Mouse (Mus musculus) stomach, embryonic 15.5 days (tissue): ENCODE results near the gene Dcst1. TPM values are rescaled to one million over a fixed set of nuclear protein-coding genes. Genes with fewer than 3 reads are reported as not detected.
A peak's percentile ranks its signal among the peaks of the same experiment; 100 is the strongest.

ENCODE experiments used
- ATAC-seq: fragments of 200-750 bp; cut with Nextera tagmentation; 2 replicates; pipeline ENCODE4 v1.8.0; 2017; ENCODE audit warnings: low read depth, moderate number of reproducible peaks, moderate TSS enrichment; ENCODE audit not compliant: insufficient read depth, low FRiP score
- H3K27ac ChIP-seq: fragments of 300-500 bp; sonication (generic); 2 replicates; pipeline ENCODE4 v1.5.1; 2015; ENCODE audit warnings: mild to moderate bottlenecking, inconsistent platforms
- H3K27me3 ChIP-seq: fragments of 300-500 bp; sonication (generic); replicated peaks from 2 replicates; pipeline ENCODE4 v1.6.1; 2015; ENCODE audit warnings: inconsistent platforms
- H3K36me3 ChIP-seq: fragments of 300-500 bp; sonication (generic); 2 replicates; pipeline ENCODE4 v1.6.1; 2015; ENCODE audit warnings: inconsistent platforms
- H3K4me1 ChIP-seq: fragments of 300-500 bp; sonication (generic); 2 replicates; pipeline ENCODE4 v1.6.1; 2015; ENCODE audit warnings: inconsistent platforms
- H3K4me2 ChIP-seq: fragments of 300-500 bp; sonication (generic); 2 replicates; pipeline ENCODE4 v1.6.1; 2015; ENCODE audit warnings: mild to moderate bottlenecking, inconsistent platforms
- H3K4me3 ChIP-seq: fragments of 300-500 bp; sonication (generic); replicated peaks from 2 replicates; pipeline ENCODE4 v1.5.1; 2015; ENCODE audit warnings: inconsistent platforms
- H3K9ac ChIP-seq: fragments of 300-500 bp; sonication (generic); 2 replicates; pipeline ENCODE4 v1.6.1; 2015; ENCODE audit warnings: inconsistent platforms
- H3K9me3 ChIP-seq: fragments of 300-500 bp; sonication (generic); 2 replicates; pipeline ENCODE4 v1.6.1; 2016; ENCODE audit warnings: inconsistent platforms
- WGBS: fragments of 180-500 bp; shearing (Covaris S2); methylation state at CpG from one replicate; pipeline ENCODE4 v1.1.7; 2015; 5-methylcytosine and 5-hydroxymethylcytosine counted together
- polyA plus RNA-seq: library from polyadenylated mRNA; unstranded; fragments of >200 nt; fragmentation: Nextera tagmentation; extraction: Ambion mirVana; gene quantifications from 2 replicates; pipeline ENCODE4 v1.2.1, GENCODE M21; 2015

Dcst1 gene
- polyA plus RNA-seq, 1 experiment from 2014 or later: 0.30 TPM

DNA sequence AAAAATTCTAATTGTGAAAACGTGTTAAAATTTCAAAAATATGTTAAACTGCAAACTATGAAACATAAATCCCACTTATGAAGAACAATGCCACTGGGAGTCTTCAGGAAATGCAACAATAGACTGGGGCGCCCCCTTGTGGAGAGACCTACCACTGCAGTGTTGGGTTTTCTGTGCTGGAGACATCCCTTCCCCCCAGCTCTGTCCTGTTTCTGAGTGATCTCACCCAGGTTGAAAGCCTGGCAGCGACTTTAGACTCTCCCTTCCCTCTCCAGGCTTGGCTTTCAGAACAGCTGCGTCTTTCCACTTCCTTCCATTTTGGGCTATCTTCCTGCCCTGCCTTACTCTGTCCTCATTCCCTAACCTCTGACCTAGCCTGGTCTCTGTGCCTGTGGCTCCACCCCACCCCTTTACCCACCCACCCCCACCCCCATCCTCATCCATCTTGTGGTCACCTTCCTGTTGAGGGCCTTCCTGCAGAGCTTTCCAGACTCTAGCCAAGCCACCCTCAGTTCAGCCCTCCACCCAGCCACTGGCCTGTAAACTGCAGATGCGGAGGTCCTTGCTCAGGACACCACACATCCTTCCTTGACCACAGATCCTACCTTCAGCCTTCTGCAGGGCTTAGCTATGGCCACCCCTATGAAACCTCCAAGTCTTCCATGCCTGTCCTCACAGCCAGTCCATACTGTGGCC, 10.1 kb downstream of the Dcst1 start:
- Histone ChIP-seq H3K4me3 (no peak overlapping the region), H3K4me1 (peaks cover 13% of the 10 kb centered on the region), H3K9ac (no peak overlapping the region), H3K36me3 (no peaks in the 10 kb centered on the region), H3K27me3 (no peaks in the 10 kb centered on the region), H3K4me2 (no peak overlapping the region), H3K9me3 (no peaks in the 10 kb centered on the region), H3K27ac (0 out of 2 replicates have a peak overlapping the region, but pooled peaks have one; percentile 1)
- WGBS: 15% methylated on average over 5 of the region's 5 CpGs
- ATAC-seq: peak; percentile 20; the same call in 1 of the 2 replicates

DNA sequence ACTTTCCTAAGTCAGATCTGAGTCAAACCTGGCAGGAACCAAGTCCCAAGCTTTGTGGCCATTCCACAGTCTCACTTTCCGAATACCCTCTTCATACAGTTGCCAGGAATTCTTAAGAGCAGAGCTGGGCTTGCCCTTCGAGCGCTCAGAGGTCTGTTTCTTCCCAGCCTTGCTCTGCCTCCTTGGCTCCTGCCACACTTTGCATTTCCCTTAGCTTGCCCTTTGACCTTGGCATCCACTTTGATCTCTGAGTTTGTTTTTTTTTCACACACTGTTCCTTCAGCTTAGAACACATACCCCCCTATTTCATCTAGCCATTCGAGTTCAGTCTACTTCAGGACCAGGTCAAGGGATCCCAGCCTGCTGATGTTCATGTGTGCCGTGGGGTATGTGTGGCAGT, 13.8 kb downstream of the Dcst1 start:
- Histone ChIP-seq H3K4me3 (no peak overlapping the region), H3K4me1 (peaks cover 19% of the 10 kb centered on the region), H3K36me3 (no peaks in the 10 kb centered on the region), H3K9ac (no peak overlapping the region), H3K9me3 (no peaks in the 10 kb centered on the region), H3K27ac (no peak overlapping the region), H3K4me2 (no peak overlapping the region), H3K27me3 (no peaks in the 10 kb centered on the region)
- ATAC-seq: no peak
- WGBS: 62% methylated on average over 5 of the region's 5 CpGs

DNA sequence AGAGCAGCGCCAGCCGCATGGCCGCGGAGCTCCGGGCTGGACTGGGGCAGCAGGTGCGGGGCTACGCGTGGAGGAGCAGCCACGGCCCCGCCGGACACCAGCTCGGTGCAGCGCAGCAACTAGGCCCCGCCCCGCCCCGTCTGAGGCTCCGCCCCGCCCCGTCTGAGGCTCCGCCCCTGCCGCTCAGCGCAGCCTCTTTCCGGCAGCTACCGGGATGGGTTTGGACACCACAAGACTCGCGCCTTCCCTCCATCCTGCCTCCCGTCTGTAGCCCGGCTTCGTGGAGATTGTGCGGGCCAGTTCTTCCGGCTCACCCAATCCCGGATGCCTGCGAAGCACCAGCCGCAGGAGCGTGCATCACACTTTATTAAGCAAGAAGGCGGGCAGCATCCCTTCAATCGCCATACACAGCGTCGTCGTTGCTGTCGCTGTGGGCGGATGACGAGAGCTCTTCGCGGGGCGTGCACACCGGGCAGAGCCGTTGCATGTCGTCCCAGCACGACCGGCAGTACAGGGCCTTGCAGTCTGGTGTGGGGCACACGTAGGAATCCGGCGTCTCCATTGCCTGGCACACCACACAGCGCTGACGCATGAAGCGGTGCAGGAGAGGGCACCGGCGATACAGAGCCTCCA, 15.1 kb downstream of the Dcst1 start, which contains the start of gene Adam15:
TSS of gene Adam15 (minus strand) at position 128 of the 633 bp plus-strand sequence.
- Histone ChIP-seq H3K27me3 (no peaks in the 10 kb centered on the region), H3K4me1 (peaks cover 16% of the 10 kb centered on the region), H3K4me3 (peak within 1 kb of the TSS; percentile 67), H3K9me3 (no peaks in the 10 kb centered on the region), H3K4me2 (peak within 1 kb of the TSS; percentile 98), H3K9ac (peak within 1 kb of the TSS; percentile 44), H3K36me3 (no peaks in the 10 kb centered on the region), H3K27ac (peak within 1 kb of the TSS; percentile 62)
- ATAC-seq: peak; percentile 87
- under 1% methylated on average over 59 of the region's 59 CpGs for WGBS

DNA sequence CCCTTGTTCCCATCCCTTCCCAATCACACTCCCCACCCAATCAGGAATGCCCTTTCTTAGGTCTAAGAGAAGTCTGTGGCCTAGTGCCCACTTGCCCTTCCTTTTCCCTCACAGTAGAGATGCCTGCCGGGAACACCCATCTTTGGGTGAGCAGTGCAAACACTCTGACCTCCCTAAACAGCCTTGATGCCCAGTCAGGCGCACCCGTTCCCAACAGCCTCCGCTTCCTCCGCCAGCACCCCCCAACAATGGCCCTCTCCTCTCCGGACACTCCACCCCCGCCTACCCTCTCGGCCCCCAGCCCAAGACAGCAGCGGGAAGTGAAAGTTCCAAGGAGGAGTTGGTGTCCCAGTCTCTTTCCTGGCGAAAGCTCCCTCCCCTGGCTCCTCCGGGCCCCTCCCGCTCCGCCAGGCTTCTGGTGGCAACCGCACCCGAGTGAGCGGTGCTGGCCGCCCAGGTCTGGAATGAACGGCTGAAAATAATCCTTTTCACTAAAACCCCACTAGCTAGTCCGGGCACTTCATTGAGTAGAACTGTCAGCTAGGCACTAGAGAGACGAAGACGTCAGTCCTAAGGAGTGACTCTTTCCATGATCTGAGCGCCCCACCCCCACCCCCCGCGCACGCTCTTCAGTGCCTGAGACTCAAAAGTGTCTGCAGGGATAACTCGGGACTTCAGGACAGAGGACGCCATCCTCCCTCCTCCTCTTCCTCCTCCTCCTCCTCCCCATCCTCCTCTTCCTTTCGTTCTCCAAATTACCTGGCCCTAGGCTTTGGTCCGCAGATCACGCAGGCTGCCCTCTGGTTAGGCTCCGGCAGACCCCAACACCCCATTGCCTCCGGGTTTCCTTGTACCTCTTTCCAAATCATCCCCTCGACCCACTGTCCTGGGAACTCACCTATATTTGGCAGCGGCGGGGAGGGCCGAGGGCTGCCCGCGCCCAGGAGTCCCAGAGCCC, 15.9 kb downstream of the Dcst1 start:
- Histone ChIP-seq H3K27me3 (no peaks in the 10 kb centered on the region), H3K36me3 (no peaks in the 10 kb centered on the region), H3K4me3 (peak overlapping the region; percentile 67), H3K4me2 (peak overlapping the region; percentile 98), H3K4me1 (peaks cover 15% of the 10 kb centered on the region), H3K27ac (peak overlapping the region; percentile 46), H3K9ac (peak overlapping the region; percentile 44), H3K9me3 (no peaks in the 10 kb centered on the region)
- ATAC-seq: 0 out of 2 replicates have a peak, but pooled peaks have one; percentile 6
- WGBS: 2% methylated on average over 38 of the region's 38 CpGs

DNA sequence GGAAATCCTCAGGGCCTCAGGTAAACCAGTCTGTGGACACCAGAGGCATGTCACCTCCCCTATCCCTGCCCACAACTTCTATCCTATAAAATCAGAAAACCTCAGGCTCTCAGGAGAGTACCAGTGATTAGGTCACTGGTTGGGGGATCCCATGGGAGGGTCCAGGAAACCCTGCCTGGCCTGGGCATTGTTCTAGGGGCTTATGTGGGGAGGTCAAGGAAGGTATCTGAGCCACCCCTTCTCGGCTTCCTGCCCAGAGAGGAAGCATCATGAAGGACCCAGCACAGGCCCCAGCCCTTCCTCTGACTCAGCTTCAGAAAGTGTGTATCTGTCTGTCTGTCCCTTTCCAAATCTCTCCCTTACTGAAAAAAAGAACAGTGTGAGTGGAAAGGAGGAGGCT, 17.1 kb downstream of the Dcst1 start:
- Histone ChIP-seq H3K36me3 (0 out of 2 replicates have a peak, but pooled peaks cover 6% of the 10 kb centered on the region), H3K9ac (no peak overlapping the region), H3K27me3 (no peaks in the 10 kb centered on the region), H3K4me3 (no peak overlapping the region), H3K27ac (no peak overlapping the region), H3K4me1 (peaks cover 15% of the 10 kb centered on the region), H3K9me3 (no peaks in the 10 kb centered on the region), H3K4me2 (peak overlapping the region; percentile 98)
- WGBS: 69% methylated on average over 1 of the region's 1 CpGs
- no peak for ATAC-seq

DNA sequence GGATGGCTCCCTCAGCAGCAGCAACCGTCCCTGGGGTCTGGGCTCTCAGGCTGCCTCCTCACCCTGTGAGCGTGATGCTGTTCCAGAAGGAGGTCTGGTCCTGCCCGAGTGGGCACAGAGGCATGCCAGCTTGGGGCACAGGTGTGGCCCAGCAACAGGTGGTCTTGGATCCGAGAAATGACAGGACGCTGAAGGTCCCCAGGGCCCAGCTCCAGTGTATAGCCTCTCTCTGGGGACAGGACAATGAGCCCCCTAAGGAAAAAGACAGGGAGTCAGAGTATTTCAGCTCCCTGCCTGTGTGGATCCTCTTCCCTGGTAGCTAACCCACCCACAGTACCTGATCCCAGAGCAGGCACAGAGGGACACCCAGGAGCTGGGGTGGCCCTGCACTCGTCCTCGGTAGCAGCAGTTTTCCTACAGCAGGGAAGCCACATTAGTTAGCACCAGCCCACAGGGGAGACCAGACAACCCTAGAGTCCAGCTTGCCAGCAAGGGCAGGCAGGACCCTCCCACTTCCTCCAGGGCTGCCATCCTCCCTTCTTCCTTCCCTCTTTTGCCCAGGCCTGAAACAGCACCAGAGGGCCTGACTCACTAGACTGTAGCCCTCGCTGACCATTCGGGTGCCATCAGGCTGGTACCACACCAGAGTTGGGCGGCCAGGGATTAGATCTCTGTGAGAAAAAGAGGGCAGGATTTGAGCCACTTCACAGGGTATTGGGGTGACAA, 18.1 kb downstream of the Dcst1 start:
- ATAC-seq: no peak
- WGBS: 76% methylated on average over 10 of the region's 10 CpGs
- Histone ChIP-seq H3K4me1 (peaks cover 15% of the 10 kb centered on the region), H3K27me3 (no peaks in the 10 kb centered on the region), H3K4me2 (no peak overlapping the region), H3K36me3 (0 out of 2 replicates have a peak, but pooled peaks cover 9% of the 10 kb centered on the region), H3K27ac (no peak overlapping the region), H3K9me3 (no peaks in the 10 kb centered on the region), H3K4me3 (no peak overlapping the region), H3K9ac (no peak overlapping the region)

DNA sequence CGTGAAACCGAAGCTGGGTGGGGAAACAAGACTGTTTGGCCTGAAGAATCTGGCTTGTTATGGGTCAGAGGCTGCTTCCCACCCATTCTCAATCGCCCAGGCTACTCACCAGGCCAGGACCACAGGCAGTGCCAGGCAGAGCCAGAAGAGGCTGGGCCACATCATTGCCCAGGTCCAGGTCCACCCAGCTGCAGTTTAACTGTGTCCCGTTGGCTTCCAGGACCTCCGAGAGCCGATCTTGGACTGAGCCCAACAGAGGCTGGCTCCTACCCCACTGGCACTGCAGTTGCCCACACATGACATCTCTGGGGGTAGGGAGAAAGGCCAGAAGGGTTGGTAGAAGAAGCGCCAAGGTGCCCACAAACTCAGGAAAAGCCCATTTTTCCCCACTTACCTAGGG, 21.8 kb downstream of the Dcst1 start:
- Histone ChIP-seq H3K9me3 (no peaks in the 10 kb centered on the region), H3K9ac (no peak overlapping the region), H3K4me2 (no peak overlapping the region), H3K4me3 (no peak overlapping the region), H3K27me3 (no peaks in the 10 kb centered on the region), H3K27ac (no peak overlapping the region), H3K4me1 (peaks cover 22% of the 10 kb centered on the region), H3K36me3 (0 out of 2 replicates have a peak, but pooled peaks cover 9% of the 10 kb centered on the region)
- ATAC-seq: no peak
- WGBS: 90% methylated on average over 7 of the region's 7 CpGs

DNA sequence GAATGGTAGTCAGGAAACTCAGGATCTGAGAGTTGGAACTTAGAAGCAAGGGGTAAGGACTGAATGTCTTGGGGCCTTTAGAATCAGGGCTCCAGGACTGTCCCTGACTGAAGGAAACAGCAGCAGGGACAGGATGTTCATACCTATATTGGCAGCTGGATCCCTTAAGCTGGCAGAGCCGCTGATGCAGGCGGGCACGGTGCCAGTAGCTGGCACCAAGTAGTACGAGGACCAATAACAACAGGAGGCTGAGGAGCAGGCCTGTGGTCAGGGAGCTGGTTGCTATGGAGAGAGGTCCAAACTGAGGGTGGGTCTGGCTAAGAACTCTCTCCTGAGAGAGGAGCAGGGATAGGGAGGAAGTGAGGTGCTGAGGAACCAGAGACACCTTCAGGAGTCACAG, 23.3 kb downstream of the Dcst1 start:
- peaks cover 26% of the 10 kb centered on the region for H3K4me1 ChIP-seq
- WGBS: 86% methylated on average over 4 of the region's 4 CpGs
- ATAC-seq: no peak
- no peak overlapping the region for H3K9ac ChIP-seq
- H3K4me3 ChIP-seq: no peak overlapping the region
- no peak overlapping the region for H3K4me2 ChIP-seq
- H3K9me3 ChIP-seq: no peaks in the 10 kb centered on the region
- 0 out of 2 replicates have a peak, but pooled peaks cover 9% of the 10 kb centered on the region for H3K36me3 ChIP-seq
- H3K27me3 ChIP-seq: no peaks in the 10 kb centered on the region
- no peak overlapping the region for H3K27ac ChIP-seq

DNA sequence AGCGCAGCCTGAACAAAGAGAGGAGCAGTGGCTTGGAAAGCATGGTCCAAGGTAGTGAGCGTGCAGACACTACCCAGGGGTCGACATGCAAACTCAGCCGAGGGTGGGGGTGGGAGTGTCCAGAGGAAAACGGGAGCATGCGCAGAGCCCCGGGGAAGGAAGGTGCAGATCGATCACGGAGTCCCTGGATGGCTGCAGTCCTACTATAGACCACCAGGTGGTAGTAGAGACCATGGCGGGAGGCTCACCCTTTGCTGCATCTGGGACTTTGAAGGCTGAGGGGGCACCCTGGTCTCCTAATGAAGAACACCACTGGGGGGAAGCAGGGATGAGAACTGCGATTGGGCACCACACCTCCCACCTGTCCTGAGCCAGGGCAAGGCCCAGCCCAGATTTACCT, 24.6 kb downstream of the Dcst1 start:
- no peaks in the 10 kb centered on the region for H3K9me3 ChIP-seq
- H3K4me3 ChIP-seq: peak overlapping the region; percentile 24
- H3K4me1 ChIP-seq: peaks cover 39% of the 10 kb centered on the region
- 7% methylated on average over 11 of the region's 11 CpGs for WGBS
- no peak overlapping the region for H3K27ac ChIP-seq
- peak overlapping the region; percentile 61 for H3K4me2 ChIP-seq
- no peak; the same call in 1 of the 2 replicates for ATAC-seq
- H3K27me3 ChIP-seq: no peaks in the 10 kb centered on the region
- H3K9ac ChIP-seq: no peak overlapping the region; the same call in 1 of the 2 replicates
- 0 out of 2 replicates have a peak, but pooled peaks cover 9% of the 10 kb centered on the region for H3K36me3 ChIP-seq

DNA sequence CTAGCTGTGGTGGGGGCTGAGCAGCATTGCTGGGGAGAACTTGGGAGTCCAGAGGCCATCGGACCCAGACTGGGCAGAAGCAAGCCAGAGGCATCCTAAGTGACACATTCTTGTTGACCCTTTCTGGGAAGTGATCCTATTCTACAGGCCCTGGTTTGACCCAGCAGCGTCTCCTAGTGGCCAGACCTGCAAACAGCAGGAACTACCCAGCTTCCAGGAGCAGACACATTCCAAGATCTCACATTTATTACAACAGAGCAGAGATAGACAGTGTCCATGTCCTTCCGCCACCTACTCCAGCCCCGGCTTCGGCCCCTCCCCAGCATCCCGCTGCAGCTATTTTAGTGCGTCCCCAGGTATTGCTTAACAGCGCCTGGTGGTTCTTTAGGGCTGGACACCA, 25.6 kb downstream of the Dcst1 start:
- H3K27ac ChIP-seq: 0 out of 2 replicates have a peak overlapping the region, but pooled peaks have one; percentile 86
- no peak for ATAC-seq
- H3K4me2 ChIP-seq: no peak overlapping the region

More for the DNA sequence above, 25.6 kb downstream of the Dcst1 start:
- 22% methylated on average over 8 of the region's 8 CpGs for WGBS
- Histone ChIP-seq H3K4me3 (no peak overlapping the region), H3K4me1 (peaks cover 39% of the 10 kb centered on the region), H3K36me3 (0 out of 2 replicates have a peak, but pooled peaks cover 13% of the 10 kb centered on the region), H3K27me3 (no peaks in the 10 kb centered on the region), H3K9ac (no peak overlapping the region), H3K9me3 (no peaks in the 10 kb centered on the region)
